Mouse (Mus musculus): ENCODE results near the gene Lhfpl2. TPM values are rescaled to one million over a fixed set of nuclear protein-coding genes. Genes with fewer than 3 reads are reported as not detected.

Lhfpl2 gene
- polyA plus RNA-seq, 1 experiment from 2014 or later = 4.3 TPM

GRCm38 (mm10) chr13:94084220-94085126 lies 26.9 kb downstream of the Lhfpl2 start:
- Histone ChIP-seq H3K27ac (ENCODE audit: low read depth) (no peak overlapping the region), H3K4me1 (ENCODE audit: insufficient read depth) (peaks cover 5% of the 10 kb centered on the region; the same call in 1 of the 2 replicates), H3K4me2 (ENCODE audit: low read depth, low read length) (no peak overlapping the region), H3K9me3 (ENCODE audit: low read length) (no peaks in the 10 kb centered on the region), H3K27me3 (ENCODE audit: insufficient read depth, low read length) (no peaks in the 10 kb centered on the region), H3K4me3 (ENCODE audit: low read depth, low read length) (no peak overlapping the region), H3K36me3 (replicated peaks; ENCODE audit: insufficient read depth, low read length) (no peaks in the 10 kb centered on the region), H3K9ac (replicated peaks) (no peak overlapping the region)
- DNase-seq (no peak), ATAC-seq (no peak)
- TF ChIP-seq CTCF (IDR thresholded peaks at IDR 0.05; ENCODE audit: low read depth) = no peak
- no peak for TF ChIP-seq EP300 (IDR thresholded peaks at IDR 0.05; ENCODE audit: low read depth)
- 82% methylated on average over 15 of the region's 15 CpGs for WGBS (ENCODE audit: insufficient replicate concordance)

- Histone ChIP-seq H3K4me2 (ENCODE audit: low read depth, low read length) (no peak overlapping the region), H3K9me3 (ENCODE audit: low read length) (no peaks in the 10 kb centered on the region), H3K27me3 (ENCODE audit: insufficient read depth, low read length) (no peaks in the 10 kb centered on the region), H3K27ac (ENCODE audit: low read depth) (no peak overlapping the region), H3K4me3 (ENCODE audit: low read depth, low read length) (no peak overlapping the region), H3K9ac (replicated peaks) (no peak overlapping the region), H3K4me1 (ENCODE audit: insufficient read depth) (peaks cover 5% of the 10 kb centered on the region; the same call in 1 of the 2 replicates), H3K36me3 (replicated peaks; ENCODE audit: insufficient read depth, low read length) (no peaks in the 10 kb centered on the region)
- DNase-seq (no peak), ATAC-seq (peak; percentile 88)
- TF ChIP-seq EP300 (IDR thresholded peaks at IDR 0.05; ENCODE audit: low read depth) = peak; percentile 81
- no peak for TF ChIP-seq CTCF (IDR thresholded peaks at IDR 0.05; ENCODE audit: low read depth)
- WGBS (ENCODE audit: insufficient replicate concordance) = 60% methylated on average over 12 of the region's 12 CpGs
These were observed 28.7 kb downstream of the Lhfpl2 start for GRCm38 (mm10) chr13:94086090-94086808.

- TF ChIP-seq CTCF (IDR thresholded peaks at IDR 0.05; ENCODE audit: low read depth) (no peak), EP300 (IDR thresholded peaks at IDR 0.05; ENCODE audit: low read depth) (no peak)
- no peak overlapping the region for H3K27ac ChIP-seq (ENCODE audit: low read depth)
- H3K9ac ChIP-seq (replicated peaks) = no peak overlapping the region
- no peaks in the 10 kb centered on the region for H3K36me3 ChIP-seq (replicated peaks; ENCODE audit: insufficient read depth, low read length)
- no peaks in the 10 kb centered on the region for H3K9me3 ChIP-seq (ENCODE audit: low read length)
- no peak overlapping the region for H3K4me2 ChIP-seq (ENCODE audit: low read depth, low read length)
- DNase-seq (no peak), ATAC-seq (no peak)
- 55% methylated on average over 9 of the region's 9 CpGs for WGBS (ENCODE audit: insufficient replicate concordance)
- H3K4me1 ChIP-seq (ENCODE audit: insufficient read depth) = peaks cover 5% of the 10 kb centered on the region; the same call in 1 of the 2 replicates
- no peaks in the 10 kb centered on the region for H3K27me3 ChIP-seq (ENCODE audit: insufficient read depth, low read length)
- H3K4me3 ChIP-seq (ENCODE audit: low read depth, low read length) = no peak overlapping the region
These were observed 29.5 kb downstream of the Lhfpl2 start for GRCm38 (mm10) chr13:94087061-94087460.

GRCm38 (mm10) chr13:94088788-94089187 lies 31.2 kb downstream of the Lhfpl2 start:
- ATAC-seq = no peak
- Histone ChIP-seq H3K27me3 (ENCODE audit: insufficient read depth, low read length) (no peaks in the 10 kb centered on the region), H3K9me3 (ENCODE audit: low read length) (no peaks in the 10 kb centered on the region), H3K4me3 (ENCODE audit: low read depth, low read length) (no peak overlapping the region), H3K36me3 (replicated peaks; ENCODE audit: insufficient read depth, low read length) (no peaks in the 10 kb centered on the region), H3K27ac (ENCODE audit: low read depth) (no peak overlapping the region), H3K4me2 (ENCODE audit: low read depth, low read length) (no peak overlapping the region), H3K9ac (replicated peaks) (no peak overlapping the region), H3K4me1 (ENCODE audit: insufficient read depth) (peaks cover 5% of the 10 kb centered on the region; the same call in 1 of the 2 replicates)
- 86% methylated on average over 9 of the region's 9 CpGs for WGBS (ENCODE audit: insufficient replicate concordance)
- DNase-seq = no peak
- no peak for TF ChIP-seq CTCF (IDR thresholded peaks at IDR 0.05; ENCODE audit: low read depth)
- no peak for TF ChIP-seq EP300 (IDR thresholded peaks at IDR 0.05; ENCODE audit: low read depth)

GRCm38 (mm10) chr13:94089286-94089685 lies 31.7 kb downstream of the Lhfpl2 start:
- H3K27ac ChIP-seq (ENCODE audit: low read depth) = no peak overlapping the region
- H3K4me2 ChIP-seq (ENCODE audit: low read depth, low read length) = no peak overlapping the region
- no peak for DNase-seq
- no peaks in the 10 kb centered on the region for H3K27me3 ChIP-seq (ENCODE audit: insufficient read depth, low read length)
- no peak overlapping the region for H3K4me3 ChIP-seq (ENCODE audit: low read depth, low read length)
- 73% methylated on average over 9 of the region's 9 CpGs for WGBS (ENCODE audit: insufficient replicate concordance)
- H3K9me3 ChIP-seq (ENCODE audit: low read length) = no peaks in the 10 kb centered on the region
- H3K9ac ChIP-seq (replicated peaks) = no peak overlapping the region
- no peaks in the 10 kb centered on the region for H3K36me3 ChIP-seq (replicated peaks; ENCODE audit: insufficient read depth, low read length)
- no peak for TF ChIP-seq EP300 (IDR thresholded peaks at IDR 0.05; ENCODE audit: low read depth)
- TF ChIP-seq CTCF (IDR thresholded peaks at IDR 0.05; ENCODE audit: low read depth) = no peak
- peaks cover 5% of the 10 kb centered on the region; the same call in 1 of the 2 replicates for H3K4me1 ChIP-seq (ENCODE audit: insufficient read depth)
- no peak for ATAC-seq

- no peak for DNase-seq
- Histone ChIP-seq H3K4me2 (ENCODE audit: low read depth, low read length) (no peak overlapping the region), H3K4me1 (ENCODE audit: insufficient read depth) (peaks cover 7% of the 10 kb centered on the region; the same call in 1 of the 2 replicates), H3K4me3 (ENCODE audit: low read depth, low read length) (no peak overlapping the region), H3K27ac (ENCODE audit: low read depth) (no peak overlapping the region), H3K27me3 (ENCODE audit: insufficient read depth, low read length) (no peaks in the 10 kb centered on the region), H3K9me3 (ENCODE audit: low read length) (no peaks in the 10 kb centered on the region), H3K9ac (replicated peaks) (no peak overlapping the region), H3K36me3 (replicated peaks; ENCODE audit: insufficient read depth, low read length) (no peaks in the 10 kb centered on the region)
- TF ChIP-seq CTCF (IDR thresholded peaks at IDR 0.05; ENCODE audit: low read depth) (no peak), EP300 (IDR thresholded peaks at IDR 0.05; ENCODE audit: low read depth) (no peak)
- WGBS (ENCODE audit: insufficient replicate concordance) = 48% methylated on average over 2 of the region's 2 CpGs
- no peak for ATAC-seq
These were observed 33.8 kb downstream of the Lhfpl2 start for GRCm38 (mm10) chr13:94091366-94091765.
